Mouse (Mus musculus) forebrain, embryonic 14.5 days (tissue): Measurements from ENCODE around the gene Raet1d. TPM values are rescaled to one million over a fixed set of nuclear protein-coding genes. Genes with fewer than 3 reads are reported as not detected.

Experiments used
- polyA plus RNA-seq: library from polyadenylated mRNA; unstranded; fragments of >200 nt; fragmentation: Nextera tagmentation; extraction: Ambion mirVana; gene quantifications from 2 replicates; pipeline ENCODE4 v1.2.1, GENCODE M21; 2014

Gene Raet1d
- polyA plus RNA-seq, 1 experiment from 2014 or later: 5.8 TPM

Other genes starting within 250 kb of the Raet1d start
- 5.0 and 6.5 TPM in 2 replicates for gene E030030I06Rik, start 211.3 kb upstream of the Raet1d start, polyA plus RNA-seq
- gene Raet1e, start 202.0 kb upstream of the Raet1d start, polyA plus RNA-seq: 0.42 and 1.7 TPM in 2 replicates
- 0.32 TPM in 1 of 2 replicates, not detected in the other for gene H60b, start 202.0 kb upstream of the Raet1d start, polyA plus RNA-seq